Mouse (Mus musculus): Measurements from ENCODE around the gene Dapp1.
A peak's percentile ranks its signal among the peaks of the same experiment; 100 is the strongest.
"Not testable (repeated sequence)": the region's sequence is repeated elsewhere in the genome, so short reads cannot be mapped to it uniquely, and the experiment has no call there.

The Dapp1 gene

GRCm38 (mm10) chr3:137918932-137919311, 62.4 kb downstream of the Dapp1 start:
- peak; percentile 52 for DNase-seq (ENCODE audit: low read depth, low spot score)

GRCm38 (mm10) chr3:137918172-137918931, 63.0 kb downstream of the Dapp1 start, which contains the start of gene Lamtor3:
Gene Lamtor3 (plus strand): TSS chr3:137918506.
- peak; percentile 87 for DNase-seq (ENCODE audit: low read depth, low spot score)

DNA sequence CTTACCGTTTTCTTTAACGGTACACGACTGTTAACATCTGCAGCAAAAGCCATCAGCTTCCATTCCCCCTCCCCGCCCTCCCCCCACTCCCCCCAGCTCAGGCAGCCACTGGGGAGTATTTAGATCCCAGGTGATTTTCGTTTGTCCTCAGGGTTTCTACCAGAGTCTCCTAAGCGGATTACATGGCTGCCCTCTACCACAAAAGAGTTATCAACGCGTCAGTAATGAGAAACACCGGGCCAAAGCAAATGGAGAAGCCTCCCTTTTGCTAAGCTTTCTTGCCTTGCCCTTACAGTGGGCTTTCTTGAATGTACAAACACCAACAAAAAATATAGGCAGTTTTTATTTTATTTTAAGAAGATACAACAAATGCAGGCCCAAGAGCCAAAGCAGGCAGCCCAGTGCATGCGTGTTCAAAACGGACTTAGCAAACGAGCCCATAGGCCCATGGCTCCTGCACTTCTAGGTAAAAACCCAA, 63.6 kb downstream of the Dapp1 start:
- DNase-seq (ENCODE audit: low read depth, low spot score), result peak; percentile 22

GRCm38 (mm10) chr3:137914567-137914966, 66.8 kb downstream of the Dapp1 start:
- not testable (repeated sequence) for DNase-seq (ENCODE audit: low read depth, low spot score)

GRCm38 (mm10) chr3:137913093-137913492, 68.3 kb downstream of the Dapp1 start:
- DNase-seq (ENCODE audit: low read depth, low spot score), result no peak

GRCm38 (mm10) chr3:137900149-137900548, 81.2 kb downstream of the Dapp1 start:
- DNase-seq (ENCODE audit: low read depth, low spot score), result no peak

GRCm38 (mm10) chr3:137897685-137898084, 83.7 kb downstream of the Dapp1 start:
- no peak for DNase-seq (ENCODE audit: low read depth, low spot score)

DNA sequence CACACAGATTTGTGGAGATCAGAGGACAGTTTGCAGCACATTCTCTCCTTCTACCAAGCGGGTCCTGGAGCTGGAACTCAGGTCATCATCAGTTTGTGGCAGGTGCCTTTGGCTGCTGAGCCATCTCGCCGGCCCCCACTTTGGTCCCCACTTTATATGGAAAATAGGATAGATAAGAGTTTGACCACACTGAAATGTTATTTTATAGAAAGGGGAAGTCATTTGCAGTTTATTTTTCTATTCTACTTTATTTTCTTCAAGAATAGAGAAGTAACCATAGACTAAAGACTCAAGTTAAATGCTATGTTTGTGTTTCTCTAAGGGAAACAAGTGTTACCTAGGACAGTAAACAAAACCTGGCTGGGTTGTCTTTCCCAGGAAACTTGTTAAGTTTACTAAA, 84.5 kb downstream of the Dapp1 start:
- DNase-seq (ENCODE audit: low read depth, low spot score), result no peak

- DNase-seq (ENCODE audit: low read depth, low spot score), result no peak
Observed at GRCm38 (mm10) chr3:137896386-137896785, 85.0 kb downstream of the Dapp1 start.

DNA sequence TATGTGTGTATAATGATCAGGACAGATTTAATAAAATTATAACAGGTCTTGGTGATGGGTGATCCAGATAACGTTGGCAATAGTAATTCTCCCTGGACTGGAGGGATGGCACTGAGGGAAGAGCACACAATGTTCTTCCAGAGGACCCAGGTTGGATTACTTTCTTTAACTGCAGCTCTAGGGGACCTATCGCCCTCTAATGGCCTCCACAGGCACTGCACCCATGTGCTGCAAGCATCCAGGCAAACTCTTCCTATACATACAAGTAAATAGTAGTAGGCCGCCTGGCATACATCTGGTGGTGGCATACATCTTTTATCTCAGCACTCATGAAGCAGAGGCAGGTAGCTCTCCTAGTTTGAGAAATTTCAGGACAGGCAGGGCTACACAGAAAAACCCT, 86.1 kb downstream of the Dapp1 start:
- DNase-seq (ENCODE audit: low read depth, low spot score), result peak; percentile 39

- DNase-seq (ENCODE audit: low read depth, low spot score), result no peak
Observed at GRCm38 (mm10) chr3:137893789-137894188, 87.6 kb downstream of the Dapp1 start.

- no peak for DNase-seq (ENCODE audit: low read depth, low spot score)
Observed at GRCm38 (mm10) chr3:137892118-137892517, 89.2 kb downstream of the Dapp1 start.

DNA sequence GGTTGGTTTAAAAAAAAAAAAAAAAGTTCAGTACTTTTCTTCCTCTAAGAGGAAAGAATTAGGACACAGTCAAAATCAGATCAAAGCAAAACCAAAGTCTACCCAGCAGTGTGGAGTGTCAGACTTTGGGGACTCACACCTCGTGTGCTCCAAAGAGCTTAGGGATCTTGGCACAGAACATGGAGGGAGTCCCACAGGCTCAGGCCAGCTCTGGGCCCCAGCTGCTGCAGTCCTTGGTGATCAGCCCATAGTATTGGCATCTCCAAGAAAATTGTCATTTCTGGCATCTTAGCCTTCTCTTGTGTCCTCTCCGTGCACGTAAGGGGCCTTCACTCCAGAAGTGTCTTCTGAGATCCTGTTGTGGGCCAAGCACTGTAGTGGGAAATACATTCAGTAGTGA, 90.3 kb downstream of the Dapp1 start:
- no peak for DNase-seq (ENCODE audit: low read depth, low spot score)

GRCm38 (mm10) chr3:137887961-137888360, 93.4 kb downstream of the Dapp1 start:
- DNase-seq (ENCODE audit: low read depth, low spot score), result no peak

DNA sequence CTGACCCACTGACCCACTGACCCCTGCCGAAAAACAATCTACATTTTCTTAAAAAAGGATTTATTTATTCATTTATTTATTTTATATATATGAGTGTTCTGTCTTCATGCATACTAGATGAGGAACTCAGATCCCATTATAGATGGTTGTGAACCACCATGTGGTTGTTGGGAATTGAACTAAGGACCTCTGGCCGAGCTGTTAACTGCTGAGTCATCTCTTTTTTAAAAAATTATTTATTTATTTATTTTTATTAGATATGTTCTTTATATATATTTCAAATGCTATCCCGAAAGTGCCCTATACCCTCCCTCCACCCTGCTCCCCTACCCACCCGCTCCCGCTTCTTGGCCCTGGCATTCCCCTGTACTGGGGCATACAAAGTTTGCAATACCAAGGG, 100.3 kb downstream of the Dapp1 start:
- no peak for DNase-seq (ENCODE audit: low read depth, low spot score)
